Mouse (Mus musculus) brain, embryonic 14.5 days (tissue): ENCODE data around the gene Pdss2.

Experiments
- CTCF ChIP-seq: fragments of 200-500 bp; IDR thresholded peaks from 2 replicates; pipeline ENCODE4 v1.5.1; 2012; ENCODE audit warnings: inconsistent platforms, mild to moderate bottlenecking, moderate library complexity, borderline replicate concordance; ENCODE audit not compliant: insufficient read depth, insufficient read length; ENCODE audit errors: extremely low read depth
- POLR2A ChIP-seq: fragments of 200-500 bp; IDR thresholded peaks from 2 replicates; pipeline ENCODE4 v1.6.1; 2012; ENCODE audit warnings: mild to moderate bottlenecking, inconsistent platforms, borderline replicate concordance; ENCODE audit not compliant: poor library complexity, insufficient read depth, insufficient read length, severe bottlenecking; ENCODE audit errors: extremely low read depth

DNA sequence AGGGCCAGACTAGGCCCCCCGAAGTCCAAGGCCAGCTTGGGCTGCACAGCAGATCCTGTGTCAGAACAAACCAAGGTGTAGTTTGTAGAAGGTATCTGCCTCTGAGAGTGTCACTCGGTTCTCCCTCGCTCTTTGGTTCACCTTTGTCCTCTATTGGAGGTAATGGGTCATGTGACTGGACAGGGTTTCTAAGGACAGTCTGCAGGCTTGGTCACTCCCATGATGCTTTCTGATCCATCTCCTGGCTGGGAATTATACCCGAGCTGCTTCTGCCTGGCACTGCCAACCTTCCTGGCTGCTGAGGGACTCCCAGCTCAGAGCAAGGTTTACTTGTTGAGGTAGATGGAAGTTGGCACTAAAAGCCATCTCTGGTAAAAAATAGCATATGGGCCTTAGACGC lies 269.6 kb downstream of the Pdss2 start:
- no peak for TF ChIP-seq CTCF
- no peak for TF ChIP-seq POLR2A
